Mouse (Mus musculus): Measurements from ENCODE around the gene Rnf181. TPM values are rescaled to one million over a fixed set of nuclear protein-coding genes. Genes with fewer than 3 reads are reported as not detected.

Gene Rnf181
- total RNA-seq, 2 experiments from 2014 or later, result 37.1 to 44.0 TPM

- ATAC-seq (replicated peaks; ENCODE audit: low FRiP score, poor library complexity, severe bottlenecking), result peak; percentile 93
These were observed 4.4 kb downstream of the Rnf181 start for GRCm38 (mm10) chr6:72362132-72363028.

GRCm38 (mm10) chr6:72361121-72361551 is 5.6 kb downstream of the Rnf181 start:
- no peak for ATAC-seq (replicated peaks; ENCODE audit: low FRiP score, poor library complexity, severe bottlenecking)

GRCm38 (mm10) chr6:72360599-72360935 is 6.2 kb downstream of the Rnf181 start:
- no peak for ATAC-seq (replicated peaks; ENCODE audit: low FRiP score, poor library complexity, severe bottlenecking)

DNA sequence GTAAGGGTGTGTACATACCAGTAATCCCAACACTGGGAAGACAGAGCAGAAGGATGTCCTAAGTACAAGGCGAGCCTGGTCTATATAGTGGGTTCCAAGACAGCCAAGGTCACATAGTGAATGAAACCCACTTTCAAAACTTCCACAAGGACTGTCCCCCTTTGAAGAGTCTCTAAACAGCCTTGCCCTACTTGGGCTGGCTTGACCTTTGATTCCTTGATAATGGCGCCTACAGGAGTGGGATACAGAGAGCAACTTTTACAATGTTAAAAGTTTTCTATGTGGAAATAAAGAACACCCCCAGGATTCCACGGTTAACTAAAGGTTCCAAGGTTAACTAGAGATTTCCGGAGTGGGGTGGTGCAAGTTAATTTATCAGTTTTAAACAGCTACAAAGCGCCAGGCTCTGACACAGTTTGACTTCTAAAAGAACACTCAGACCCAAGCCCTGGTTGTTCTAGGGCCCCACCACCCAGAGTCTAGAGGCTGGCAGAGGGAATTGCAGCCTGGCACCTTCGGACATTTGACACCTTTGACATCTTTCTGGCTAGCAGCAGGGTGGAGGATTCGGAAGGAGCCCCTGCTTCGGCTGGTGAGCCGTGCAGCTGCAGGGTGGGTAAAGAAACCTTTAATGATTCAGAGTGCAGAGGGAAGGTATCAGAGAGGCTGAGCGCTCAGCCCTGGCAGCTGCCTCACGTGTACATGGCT is 6.7 kb downstream of the Rnf181 start:
- ATAC-seq (replicated peaks; ENCODE audit: low FRiP score, poor library complexity, severe bottlenecking), result no peak

GRCm38 (mm10) chr6:72359343-72359742 is 7.4 kb downstream of the Rnf181 start:
- no peak for ATAC-seq (replicated peaks; ENCODE audit: low FRiP score, poor library complexity, severe bottlenecking)

DNA sequence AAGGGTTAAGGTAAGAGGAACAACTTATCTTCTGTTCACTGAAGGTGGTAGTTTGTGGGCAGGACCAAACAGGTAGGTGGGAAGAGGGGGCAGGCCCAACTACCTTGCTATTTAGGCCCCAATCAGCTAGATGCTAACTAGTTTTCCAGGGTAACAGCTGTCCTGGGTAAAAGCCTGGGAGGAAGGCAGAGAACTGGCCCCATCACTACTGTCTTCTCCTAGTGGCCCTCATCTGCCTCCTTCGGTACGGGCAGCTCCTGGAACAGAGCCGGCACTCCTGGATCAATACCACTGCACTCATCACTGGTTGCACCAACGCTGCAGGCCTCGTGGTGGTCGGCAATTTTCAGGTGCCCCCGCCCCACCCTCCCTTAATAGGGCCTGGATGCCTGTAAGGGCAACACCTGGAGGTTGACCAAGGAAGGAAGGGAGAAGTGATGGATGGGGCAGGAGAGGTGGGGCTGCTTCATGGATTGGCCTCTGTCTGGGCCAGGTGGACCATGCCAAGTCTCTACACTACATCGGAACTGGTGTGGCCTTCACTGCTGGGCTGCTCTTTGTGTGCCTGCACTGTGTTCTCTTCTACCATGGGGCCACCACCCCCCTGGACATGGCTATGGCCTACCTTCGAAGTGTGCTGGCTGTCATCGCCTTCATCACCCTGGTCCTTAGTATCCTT is 8.5 kb downstream of the Rnf181 start:
- no peak for ATAC-seq (replicated peaks; ENCODE audit: low FRiP score, poor library complexity, severe bottlenecking)

GRCm38 (mm10) chr6:72357164-72358079 is 9.3 kb downstream of the Rnf181 start:
- ATAC-seq (replicated peaks; ENCODE audit: low FRiP score, poor library complexity, severe bottlenecking), result 0 out of 2 replicates have a peak, but pooled peaks have one; percentile 12

GRCm38 (mm10) chr6:72356001-72356532 is 10.7 kb downstream of the Rnf181 start:
- no peak for ATAC-seq (replicated peaks; ENCODE audit: low FRiP score, poor library complexity, severe bottlenecking)

DNA sequence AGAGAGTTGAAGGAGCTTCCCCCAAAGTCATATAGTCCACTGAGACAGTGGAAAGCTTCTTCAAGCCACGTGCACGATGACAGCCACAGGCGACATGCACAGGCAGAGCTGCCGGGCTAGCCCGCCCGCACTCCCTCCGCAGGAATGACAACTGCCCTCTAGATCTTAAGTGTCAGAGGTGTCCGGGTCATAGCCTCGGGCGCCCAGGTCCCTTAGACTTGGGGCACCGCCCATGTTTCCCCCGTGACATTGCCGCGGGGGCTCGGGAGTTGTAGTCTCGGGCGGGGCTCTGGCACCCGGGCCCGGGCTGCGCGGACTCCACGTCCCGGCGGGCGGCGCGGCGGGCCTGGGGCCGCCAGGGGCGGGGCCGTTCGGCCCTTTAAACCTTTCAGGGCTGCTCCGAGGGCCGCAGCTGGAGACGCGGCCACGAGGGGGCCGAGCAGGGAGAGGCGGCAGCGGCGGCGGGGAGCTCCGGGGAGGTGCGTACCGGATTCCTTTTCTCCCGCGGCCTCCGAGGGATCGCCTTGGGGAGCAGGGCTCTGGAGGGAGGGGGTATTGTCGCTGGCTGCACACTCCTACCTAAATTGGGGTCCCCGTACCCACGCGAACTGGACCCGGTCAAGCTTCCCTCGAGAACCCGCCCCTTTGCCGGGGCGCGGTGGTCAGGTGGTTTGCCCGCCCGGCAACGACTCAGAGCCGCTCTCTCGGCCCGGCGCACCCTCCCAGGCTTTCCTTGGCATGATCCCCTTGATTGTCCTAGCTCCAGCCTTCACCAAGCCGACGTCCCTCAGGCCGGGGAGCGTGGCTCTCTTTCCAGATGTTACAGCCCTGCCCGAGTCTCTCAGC is 11.5 kb downstream of the Rnf181 start, which contains the start of gene Tmem150a:
Gene Tmem150a (plus strand): TSS at position 382 of the 846 bp plus-strand sequence.
- ATAC-seq (replicated peaks; ENCODE audit: low FRiP score, poor library complexity, severe bottlenecking), result no peak

GRCm38 (mm10) chr6:72354025-72354424 is 12.7 kb downstream of the Rnf181 start:
- ATAC-seq (replicated peaks; ENCODE audit: low FRiP score, poor library complexity, severe bottlenecking), result no peak

GRCm38 (mm10) chr6:72352636-72353405 is 13.9 kb downstream of the Rnf181 start:
- ATAC-seq (replicated peaks; ENCODE audit: low FRiP score, poor library complexity, severe bottlenecking), result no peak

- no peak for ATAC-seq (replicated peaks; ENCODE audit: low FRiP score, poor library complexity, severe bottlenecking)
These were observed 16.5 kb downstream of the Rnf181 start for GRCm38 (mm10) chr6:72350214-72350613.

DNA sequence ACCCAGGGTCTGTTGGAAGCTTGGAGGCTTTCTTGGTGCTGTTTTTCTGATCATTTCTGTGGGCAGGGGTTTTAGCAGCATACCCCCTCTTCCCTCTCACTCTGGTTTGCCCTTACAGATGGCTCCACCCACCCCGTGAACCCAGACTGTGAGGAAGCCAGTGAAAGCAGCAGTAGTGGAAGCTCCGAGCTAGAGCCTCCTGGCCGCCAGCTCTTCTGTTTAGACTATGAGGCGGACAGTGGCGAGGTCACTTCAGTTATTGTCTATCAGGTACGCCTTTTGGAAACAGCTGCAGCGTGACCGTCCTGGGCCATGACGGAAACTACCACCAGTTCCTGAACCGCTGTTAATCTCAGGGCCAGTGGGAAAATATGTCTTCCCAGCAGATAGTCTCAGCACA is 18.3 kb downstream of the Rnf181 start:
- ATAC-seq (replicated peaks; ENCODE audit: low FRiP score, poor library complexity, severe bottlenecking), result no peak

DNA sequence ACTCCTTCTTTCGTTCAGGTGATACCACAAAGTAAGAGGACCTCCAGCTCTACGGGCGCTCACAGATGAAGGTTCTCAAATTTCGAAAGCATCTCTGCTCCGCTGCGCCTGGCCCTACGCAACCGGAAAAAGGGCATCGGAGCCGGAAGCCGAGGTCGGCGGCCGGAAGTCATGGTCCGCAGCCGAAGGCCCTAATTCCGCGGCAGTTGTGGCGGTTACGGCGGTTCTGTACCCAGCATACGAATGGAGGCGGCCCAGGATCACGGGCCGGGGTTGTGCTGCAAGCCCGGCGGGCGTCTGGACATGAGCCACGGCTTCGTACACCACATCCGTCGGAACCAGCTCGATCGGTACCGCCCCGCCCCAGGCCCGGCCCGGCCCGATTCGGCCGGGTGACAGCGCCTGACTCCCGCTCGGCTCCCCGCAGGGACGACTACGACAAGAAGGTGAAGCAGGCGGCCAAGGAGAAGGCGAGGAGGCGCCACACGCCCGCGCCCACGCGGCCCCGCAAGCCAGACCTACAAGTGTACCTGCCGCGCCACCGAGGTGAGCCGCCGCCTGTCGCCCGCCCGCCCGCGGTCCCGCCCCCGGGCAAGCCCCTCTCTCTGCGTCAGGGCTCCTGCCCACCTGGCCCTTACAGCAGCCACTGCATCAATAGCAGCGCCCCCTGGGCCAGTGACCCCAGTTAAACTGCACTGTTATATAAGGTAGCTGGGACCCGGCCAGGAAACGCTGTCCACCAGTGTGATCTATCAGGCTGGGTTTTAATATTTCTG is 19.4 kb downstream of the Rnf181 start, which contains the start of gene 0610030E20Rik:
Gene 0610030E20Rik (plus strand): TSS at position 152 of the 776 bp plus-strand sequence.
- peak; percentile 64 for ATAC-seq (replicated peaks; ENCODE audit: low FRiP score, poor library complexity, severe bottlenecking)

- ATAC-seq (replicated peaks; ENCODE audit: low FRiP score, poor library complexity, severe bottlenecking), result no peak; the same call in 1 of the 2 replicates
These were observed 20.5 kb downstream of the Rnf181 start for GRCm38 (mm10) chr6:72346261-72346660.

- peak; percentile 21 for ATAC-seq (replicated peaks; ENCODE audit: low FRiP score, poor library complexity, severe bottlenecking)
These were observed 21.1 kb downstream of the Rnf181 start for GRCm38 (mm10) chr6:72345633-72346032.

Data from erythroblast, adult 5-6 weeks (primary cell).